Mouse (Mus musculus): ENCODE results near the gene Gm10322.

Gene Gm10322

DNA sequence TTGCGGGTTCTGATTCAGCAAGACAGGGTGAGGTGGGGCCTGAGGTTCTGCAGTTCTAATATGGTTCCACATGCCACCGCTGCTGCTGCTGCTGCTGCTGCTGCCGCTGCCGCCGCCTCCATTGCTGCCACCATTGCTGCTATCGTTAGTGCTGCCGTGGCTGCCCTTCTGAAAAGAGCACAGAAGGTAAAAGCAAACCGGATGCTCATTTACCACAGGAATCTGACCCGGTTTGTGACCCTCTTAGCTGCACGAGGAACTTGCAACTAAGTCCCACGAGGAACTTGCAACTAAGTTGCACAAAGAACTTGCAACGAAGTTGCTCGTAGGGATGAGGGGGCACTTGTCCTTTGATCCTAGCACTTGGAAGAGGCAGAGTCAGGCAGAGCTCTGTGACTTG lies 40.9 kb downstream of the Gm10322 start:
- DNase-seq (ENCODE audit: low read depth) = peak; percentile 44

DNA sequence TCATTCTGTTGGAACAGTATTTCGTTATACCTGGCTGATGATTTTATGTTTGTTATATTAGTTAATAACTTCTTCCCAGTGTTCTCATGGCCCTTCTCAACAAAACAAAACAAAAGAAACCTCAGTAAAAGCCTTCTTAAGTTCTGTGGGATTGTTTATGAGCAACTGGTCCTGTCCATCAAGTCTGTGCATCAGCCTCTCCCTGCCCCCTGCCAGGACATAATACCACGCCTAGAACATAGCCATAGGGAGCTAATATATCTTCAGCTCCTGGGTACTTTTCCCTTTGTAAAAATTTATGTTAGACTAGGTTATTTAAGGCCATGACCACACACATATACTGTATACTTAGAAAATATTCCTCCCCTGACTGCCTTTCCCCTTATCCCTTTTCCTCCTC lies 48.9 kb downstream of the Gm10322 start:
- DNase-seq (ENCODE audit: low read depth) = no peak

DNA sequence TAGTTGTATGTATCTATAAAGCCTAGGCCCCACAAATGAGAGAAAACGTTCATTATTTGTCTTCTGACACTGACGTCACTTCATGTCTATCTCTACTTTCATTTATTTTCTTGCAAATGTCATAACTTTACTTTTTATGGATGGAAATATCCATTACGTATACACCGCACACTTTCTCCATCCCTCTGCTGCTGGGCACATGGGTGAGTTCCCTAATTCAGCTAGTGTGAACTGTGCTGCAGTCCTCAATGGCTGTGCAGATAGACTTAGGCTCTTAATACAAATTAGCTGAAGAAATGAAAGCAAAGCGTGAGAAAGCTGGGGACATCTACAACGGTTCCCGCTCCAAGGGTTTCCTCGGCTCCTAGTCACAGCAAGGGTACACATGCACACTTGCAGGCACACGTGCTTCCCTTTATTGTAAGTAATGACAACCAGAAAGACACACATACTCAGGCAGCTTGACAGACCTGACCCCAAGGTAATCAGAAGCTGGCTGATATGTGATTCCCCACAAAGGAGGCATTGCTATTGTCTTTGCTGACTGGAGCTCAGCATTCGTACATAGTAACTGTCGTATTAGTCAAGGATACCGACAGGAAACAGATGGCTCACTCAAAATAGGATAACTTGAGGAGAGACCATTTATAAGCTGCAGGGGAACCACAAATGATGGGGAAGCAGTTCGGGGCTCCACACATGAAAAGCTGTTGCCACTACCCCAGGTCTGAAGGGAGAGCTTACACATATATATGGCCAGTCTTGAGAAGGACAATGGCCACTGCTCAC lies 49.8 kb downstream of the Gm10322 start:
- no peak for DNase-seq (ENCODE audit: low read depth)

All from induced T-regulatory cell, adult 2 months (primary cell).